Mouse (Mus musculus) myocyte (in vitro differentiated cells): Measurements from ENCODE around the gene Rrp12. TPM values are rescaled to one million over a fixed set of nuclear protein-coding genes. Genes with fewer than 3 reads are reported as not detected.
A peak's percentile ranks its signal among the peaks of the same experiment; 100 is the strongest.
"Not testable (repeated sequence)": the region's sequence is repeated elsewhere in the genome, so short reads cannot be mapped to it uniquely, and the experiment has no call there.

Experiments used
- H3K27me3 ChIP-seq: one replicate; pipeline ENCODE4 v1.6.1; 2011; ENCODE audit not compliant: control insufficient read depth, insufficient read depth, insufficient read length
- H3K36me3 ChIP-seq: one replicate; pipeline ENCODE4 v1.6.1; 2011; ENCODE audit not compliant: control insufficient read depth, insufficient read depth
- H3K4me2 ChIP-seq: one replicate; pipeline ENCODE4 v1.6.1; 2011; ENCODE audit warnings: low read depth, control low read depth
- H3K4me3 ChIP-seq: one replicate; pipeline ENCODE4 v1.5.1; 2011; ENCODE audit warnings: mild to moderate bottlenecking, control low read depth, moderate library complexity
- H3K79me2 ChIP-seq: one replicate; pipeline ENCODE4 v1.6.1; 2011; ENCODE audit not compliant: control insufficient read depth, insufficient read depth
- H3ac ChIP-seq: one replicate; pipeline ENCODE4 v1.6.1; 2011; ENCODE audit not compliant: control insufficient read depth, insufficient read length
- CEBPB ChIP-seq: IDR thresholded peaks from 2 replicates; pipeline ENCODE4 v1.6.1; 2011; ENCODE audit warnings: mild to moderate bottlenecking, moderate library complexity; ENCODE audit not compliant: poor library complexity, insufficient read depth, severe bottlenecking
- E2F4 ChIP-seq: IDR thresholded peaks from one replicate; pipeline ENCODE4 v1.6.1; 2011; ENCODE audit warnings: mild to moderate bottlenecking, control low read depth, moderate library complexity; ENCODE audit not compliant: insufficient read depth
- MAX ChIP-seq: IDR thresholded peaks from one replicate; pipeline ENCODE4 v1.6.1; 2011; ENCODE audit warnings: low read depth, mild to moderate bottlenecking, control low read depth
- MYOD1 ChIP-seq, 3 experiments: IDR thresholded peaks; one replicate each; pipeline ENCODE4 v1.6.1; 2011; ENCODE audit warnings: control low read depth in 2 of 3, low read depth in 2 of 3, mild to moderate bottlenecking in 2 of 3, moderate library complexity in 1 of 3; ENCODE audit not compliant: insufficient read length in 2 of 3, control insufficient read depth in 1 of 3
- MYOG ChIP-seq, 3 experiments: IDR thresholded peaks; one replicate each; pipeline ENCODE4 v1.6.1; 2011; ENCODE audit warnings: control low read depth in 2 of 3, low read depth in 2 of 3, mild to moderate bottlenecking in 2 of 3; ENCODE audit not compliant: insufficient read length in 2 of 3, control insufficient read depth in 1 of 3, insufficient read depth in 1 of 3
- POLR2A ChIP-seq: IDR thresholded peaks from one replicate; pipeline ENCODE4 v1.6.1; 2011; ENCODE audit warnings: low read depth, mild to moderate bottlenecking, control low read depth, moderate library complexity; ENCODE audit not compliant: insufficient read length
- POLR2AphosphoS2 ChIP-seq: IDR thresholded peaks from one replicate; pipeline ENCODE4 v1.6.1; 2011; ENCODE audit warnings: low read depth, control low read depth; ENCODE audit not compliant: insufficient read length
- REST ChIP-seq: IDR thresholded peaks from one replicate; pipeline ENCODE4 v1.6.1; 2011; ENCODE audit warnings: mild to moderate bottlenecking, control low read depth, moderate library complexity; ENCODE audit not compliant: insufficient read depth, insufficient read length
- TCF12 ChIP-seq: IDR thresholded peaks from one replicate; pipeline ENCODE4 v1.6.1; 2011; ENCODE audit warnings: mild to moderate bottlenecking, control low read depth; ENCODE audit not compliant: poor library complexity, insufficient read depth, severe bottlenecking
- TCF3 ChIP-seq: IDR thresholded peaks from one replicate; pipeline ENCODE4 v1.6.1; 2011; ENCODE audit warnings: low read depth, control low read depth; ENCODE audit not compliant: insufficient read length
- USF1 ChIP-seq: IDR thresholded peaks from one replicate; pipeline ENCODE4 v1.6.1; 2011; ENCODE audit warnings: low read depth, mild to moderate bottlenecking, control low read depth, moderate library complexity
- polyA plus RNA-seq: library from polyadenylated mRNA; unstranded; fragments of >200 nt; fragmentation: generic; extraction: Trizol; gene quantifications from one replicate; pipeline ENCODE4 v1.2.1, GENCODE M21; 2012; ENCODE audit warnings: missing spikeins

Gene Rrp12
- polyA plus RNA-seq, 1 experiment: 45.4 TPM

DNA sequence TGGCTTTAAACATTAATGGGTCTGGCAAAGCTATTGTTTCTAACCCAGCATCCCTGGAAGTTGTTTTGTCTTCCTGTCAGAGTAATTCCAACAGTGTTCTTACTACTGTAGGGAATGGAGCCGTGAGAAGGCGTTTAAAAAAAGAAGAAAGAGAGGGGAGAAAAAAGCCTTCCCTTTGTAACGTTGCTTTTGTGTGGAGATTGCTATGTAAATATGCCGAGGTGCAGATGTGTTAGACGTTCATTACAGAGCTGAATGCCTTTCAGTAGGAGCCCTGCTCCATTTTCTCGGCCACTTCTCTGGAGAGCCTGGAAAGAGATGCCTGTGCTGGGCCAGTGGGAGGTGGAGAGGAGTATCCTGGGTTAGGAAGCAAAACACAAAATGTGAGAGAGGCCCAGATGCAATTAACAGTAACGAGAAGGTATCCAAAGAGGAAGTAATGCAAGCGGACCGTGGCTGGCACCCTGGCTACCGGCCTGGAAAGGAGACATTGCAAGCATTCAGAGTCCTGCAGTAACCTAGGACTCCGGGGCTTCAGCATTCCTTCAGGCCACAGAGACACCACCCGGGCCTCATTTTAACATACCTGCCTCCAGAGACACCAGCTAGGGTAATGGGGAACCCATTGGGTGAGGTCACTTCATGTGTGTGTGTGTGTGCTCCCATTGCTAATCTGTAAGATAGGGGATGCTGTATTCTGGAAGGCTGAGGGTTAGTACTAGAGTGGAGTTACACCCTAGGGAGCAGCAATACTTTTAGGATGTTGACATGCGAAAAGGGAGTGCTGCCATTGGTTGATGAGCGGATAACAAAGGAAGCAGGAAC, 45.0 kb downstream of the Rrp12 start:
- H3K79me2 ChIP-seq: no peaks in the 10 kb centered on the region
- H3K4me2 ChIP-seq: no peak overlapping the region
- no peak overlapping the region for H3K4me3 ChIP-seq
- no peak overlapping the region for H3ac ChIP-seq
- TF ChIP-seq MYOG (IDR thresholded peaks at IDR 0.05; ENCODE audit: control insufficient read depth in 1 of 3, insufficient read depth in 1 of 3, insufficient read length in 2 of 3, low read depth in 2 of 3): no peak
- TF ChIP-seq USF1: no peak
- TF ChIP-seq E2F4: no peak
- TF ChIP-seq TCF3: no peak
- no peak for TF ChIP-seq REST
- TF ChIP-seq POLR2A: no peak
- no peak for TF ChIP-seq MAX
- TF ChIP-seq POLR2AphosphoS2: no peak
- TF ChIP-seq CEBPB: no peak
- peaks cover 17% of the 10 kb centered on the region for H3K27me3 ChIP-seq
- no peaks in the 10 kb centered on the region for H3K36me3 ChIP-seq

DNA sequence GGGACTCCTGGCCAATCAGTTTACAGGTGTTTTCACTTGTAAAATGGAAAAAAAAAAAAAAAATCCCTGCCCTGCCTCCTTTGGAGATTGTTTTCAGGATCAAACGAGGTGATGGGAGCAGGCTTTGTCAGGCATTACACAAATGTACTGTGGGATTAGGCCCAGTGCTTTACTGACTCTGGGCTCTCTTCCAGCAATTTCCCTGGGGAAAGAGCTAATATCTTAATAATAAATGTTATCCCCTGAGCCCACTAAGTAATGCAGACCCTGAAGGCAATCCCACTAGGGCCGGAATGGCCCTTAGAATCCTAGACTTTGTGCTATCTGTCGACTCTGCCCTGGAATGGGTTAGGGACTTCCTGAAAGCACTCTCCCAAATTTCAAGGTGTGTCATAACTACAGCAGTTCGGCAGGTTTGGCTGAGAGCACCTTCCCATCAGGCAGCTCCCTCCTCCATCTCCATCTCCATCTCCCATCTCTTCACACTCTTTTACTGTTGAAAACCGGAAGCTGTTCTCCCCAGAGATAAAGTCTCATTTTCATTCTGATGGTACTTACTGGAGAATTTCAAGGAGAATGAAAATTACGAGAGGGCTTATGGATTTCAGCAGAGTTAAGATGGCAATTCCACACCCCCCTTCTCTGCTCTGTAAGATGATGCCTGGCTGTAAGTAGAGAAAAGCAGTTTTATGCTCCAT, 45.8 kb downstream of the Rrp12 start:
- Histone ChIP-seq H3K36me3 (no peaks in the 10 kb centered on the region), H3ac (no peak overlapping the region), H3K4me3 (no peak overlapping the region), H3K79me2 (no peaks in the 10 kb centered on the region), H3K27me3 (peaks cover 17% of the 10 kb centered on the region), H3K4me2 (no peak overlapping the region)
- TF ChIP-seq USF1 (no peak), POLR2AphosphoS2 (no peak), TCF3 (no peak), REST (no peak), CEBPB (no peak), MYOD1 (IDR thresholded peaks at IDR 0.05; ENCODE audit: control insufficient read depth in 1 of 3, insufficient read length in 2 of 3, low read depth in 2 of 3) (no peak), MYOG (IDR thresholded peaks at IDR 0.05; ENCODE audit: control insufficient read depth in 1 of 3, insufficient read depth in 1 of 3, insufficient read length in 2 of 3, low read depth in 2 of 3) (no peak), TCF12 (no peak), E2F4 (no peak)

DNA sequence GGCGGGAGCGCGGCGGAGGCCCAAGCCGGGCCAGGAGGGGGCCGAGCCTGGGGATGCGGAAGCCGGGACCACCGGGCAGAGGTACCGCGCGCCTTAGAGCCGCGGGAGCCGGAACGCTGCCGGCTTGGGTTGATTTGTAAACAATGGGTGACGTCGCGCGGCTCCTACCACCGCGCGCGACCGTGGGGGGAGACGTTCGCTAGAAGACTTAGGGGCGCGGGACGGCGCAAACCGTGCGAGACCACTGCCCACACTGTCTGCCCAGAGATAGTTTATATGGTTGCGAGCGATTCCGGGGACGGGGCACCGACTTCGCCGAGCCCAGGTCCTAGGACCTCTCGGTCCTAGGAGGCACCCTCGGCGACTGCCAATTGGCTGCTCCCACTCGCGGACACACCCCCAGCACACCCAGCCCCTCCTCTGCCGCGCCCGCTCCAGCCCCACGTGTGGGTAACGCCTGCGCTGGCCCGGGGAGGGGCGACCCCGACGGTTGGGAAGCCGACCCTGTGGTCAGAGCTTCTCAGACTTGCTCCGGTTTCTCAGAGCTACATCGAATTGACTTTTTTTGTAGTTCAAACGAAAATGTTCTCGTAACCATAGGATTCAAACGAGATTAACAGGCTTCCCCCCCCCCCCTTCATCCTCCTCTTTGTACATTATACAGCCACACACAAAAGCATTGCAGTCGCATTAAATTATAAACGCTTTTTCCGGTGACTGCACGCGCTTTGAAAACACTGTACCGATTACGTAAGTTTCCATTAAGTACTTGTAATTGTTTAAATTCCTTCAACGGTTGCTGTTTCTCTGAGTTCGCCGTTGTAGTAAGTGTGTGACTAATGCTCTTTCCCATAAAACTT, 47.8 kb downstream of the Rrp12 start, which contains the start of gene Frat2:
Frat2 (minus strand) TSS at position 141 of the 860 bp plus-strand sequence.
- H3K79me2 ChIP-seq: no peaks in the 10 kb centered on the region
- H3K36me3 ChIP-seq: no peaks in the 10 kb centered on the region
- H3K4me3 ChIP-seq: peak within 1 kb of the TSS; percentile 36
- H3K27me3 ChIP-seq: peaks cover 23% of the 10 kb centered on the region
- TF ChIP-seq TCF12 (no peak), CEBPB (peak; percentile 52), MAX (peak; percentile 58), REST (no peak), POLR2A (peak; percentile 55), MYOG (IDR thresholded peaks at IDR 0.05; ENCODE audit: control insufficient read depth in 1 of 3, insufficient read depth in 1 of 3, insufficient read length in 2 of 3, low read depth in 2 of 3) (peak in 1 of 3 experiments; percentile 39)
- peak within 1 kb of the TSS; percentile 87 for H3K4me2 ChIP-seq
- H3ac ChIP-seq: peak within 1 kb of the TSS; percentile 44

DNA sequence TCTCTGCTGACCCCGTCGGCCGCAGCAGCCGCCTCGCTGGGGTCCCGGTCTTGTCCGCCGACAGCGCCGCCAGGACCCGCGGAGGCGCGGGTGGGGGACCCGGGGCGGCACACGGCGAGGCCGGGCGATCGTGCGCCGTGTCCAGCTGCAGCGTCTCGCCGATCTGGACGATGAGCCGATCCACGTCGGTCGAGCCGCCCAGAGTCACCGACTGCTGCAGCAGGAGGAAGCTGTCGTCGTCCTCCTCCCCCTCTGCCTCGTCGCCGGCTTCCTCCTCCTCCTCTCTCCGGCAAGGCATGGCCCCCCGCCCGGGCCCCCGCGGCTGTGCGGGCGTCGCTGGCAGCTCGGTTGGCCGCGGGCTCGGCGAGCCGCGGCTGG, 48.4 kb downstream of the Rrp12 start:
- H3K79me2 ChIP-seq, H3K36me3 ChIP-seq: not testable (repeated sequence)
- H3K4me3 ChIP-seq: peak overlapping the region; percentile 36
- H3K27me3 ChIP-seq: peaks cover 26% of the 10 kb centered on the region
- H3K4me2 ChIP-seq: peak overlapping the region; percentile 87
- peak overlapping the region; percentile 44 for H3ac ChIP-seq

DNA sequence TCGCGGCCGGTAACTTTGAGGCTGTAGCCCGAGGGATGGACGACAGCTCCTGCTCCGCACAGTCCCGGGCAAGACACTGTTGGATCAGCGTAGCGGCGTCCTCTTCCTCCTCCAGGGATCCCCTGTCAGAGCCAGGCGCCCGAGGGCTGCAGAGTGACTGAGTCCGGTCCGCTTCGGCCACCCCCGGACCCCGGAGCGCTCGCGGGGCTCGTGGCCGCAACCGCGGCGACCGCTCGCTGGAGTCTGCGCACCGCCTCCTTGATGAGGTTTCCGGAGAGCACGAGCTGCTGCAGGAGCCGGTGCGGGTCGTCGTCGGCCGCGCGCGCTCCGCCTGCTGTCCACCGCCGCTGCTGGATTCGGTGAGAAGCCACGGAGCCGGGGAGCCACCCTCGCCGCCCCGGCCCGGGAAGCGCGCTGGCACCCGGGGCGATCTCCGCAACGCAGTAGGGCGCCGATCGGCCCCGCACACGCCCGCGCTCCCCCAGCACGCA, 48.8 kb downstream of the Rrp12 start:
- no peaks in the 10 kb centered on the region for H3K36me3 ChIP-seq
- peak overlapping the region; percentile 44 for H3ac ChIP-seq
- H3K79me2 ChIP-seq: no peaks in the 10 kb centered on the region
- H3K27me3 ChIP-seq: peaks cover 29% of the 10 kb centered on the region
- peak overlapping the region; percentile 36 for H3K4me3 ChIP-seq
- H3K4me2 ChIP-seq: peak overlapping the region; percentile 87
- TF ChIP-seq MYOD1 (IDR thresholded peaks at IDR 0.05; ENCODE audit: control insufficient read depth in 1 of 3, insufficient read length in 2 of 3, low read depth in 2 of 3) (peak in 1 of 3 experiments; percentile 13), REST (no peak), MYOG (IDR thresholded peaks at IDR 0.05; ENCODE audit: control insufficient read depth in 1 of 3, insufficient read depth in 1 of 3, insufficient read length in 2 of 3, low read depth in 2 of 3) (peak in 1 of 3 experiments; percentile 3)
